Mouse (Mus musculus) kidney, adult 2 months (tissue): ENCODE data around the gene Akap1.
"Not testable (repeated sequence)": the region's sequence is repeated elsewhere in the genome, so short reads cannot be mapped to it uniquely, and the experiment has no call there.

Experiments used
- CTCF ChIP-seq: fragments of 200-500 bp; conservative IDR thresholded peaks from 2 replicates; pipeline ENCODE4 v1.5.1; 2011; ENCODE audit warnings: low read depth, mild to moderate bottlenecking, control low read depth, low read length, moderate library complexity, mixed read lengths; ENCODE audit not compliant: insufficient read depth, insufficient read length
- POLR2A ChIP-seq: fragments of 200-500 bp; IDR thresholded peaks from one replicate; pipeline ENCODE4 v1.6.1; 2011; ENCODE audit warnings: low read depth, low read length, control low read depth

- TF ChIP-seq POLR2A, CTCF: not testable (repeated sequence)
These were observed 30.8 kb upstream of the Akap1 start for GRCm38 (mm10) chr11:88895235-88895634.
